Mouse (Mus musculus): ENCODE measurements around the gene Osbpl3.

GRCm38 (mm10) chr6:50381504-50382091 is 74.4 kb downstream of the Osbpl3 start:
- no peak for TF ChIP-seq GATA1 (IDR thresholded peaks at IDR 0.05; ENCODE audit: low read length)
- no peak; the same call in 2 of the 3 replicates for TF ChIP-seq TAL1 (IDR thresholded peaks at IDR 0.05; ENCODE audit: low read length)
